8 mouse cellular contexts compared by ENCODE assay signal in the genomic region with DNA sequence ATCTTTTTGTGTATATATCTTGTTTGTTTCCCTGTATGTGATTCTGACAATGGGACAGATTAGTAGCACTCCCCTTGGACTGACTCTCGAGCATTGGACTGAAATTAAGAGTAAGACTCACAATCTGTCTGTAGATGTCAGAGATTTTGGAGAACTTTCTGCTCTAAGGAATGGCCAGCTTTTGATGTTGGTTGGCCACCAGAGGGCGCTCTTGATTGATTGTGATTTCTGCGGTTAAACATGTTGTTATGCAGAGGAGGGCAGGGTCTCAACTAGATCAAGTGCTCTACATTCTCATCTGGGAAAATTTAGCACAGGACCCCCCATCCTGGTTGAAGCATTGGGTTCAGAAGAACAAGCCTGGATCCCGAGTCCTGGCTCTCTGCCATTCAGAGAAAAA.
DNase-seq lines count a peak whose midpoint lies in the region; ATAC-seq lines count a peak whose summit lies in the region.

No protein-coding gene starts in this region.

- H3K4me3 ChIP-seq in forebrain, embryonic 14.5 days (ENCODE audit: low read depth, low read length), result no peak overlapping the region
- H3K4me3 ChIP-seq in forebrain, embryonic 16.5 days (replicated peaks; ENCODE audit: low read length), result no peak overlapping the region
- H3K4me3 ChIP-seq in neural tube, embryonic 15.5 days (replicated peaks), result no peak overlapping the region

- H3K4me2 ChIP-seq in forebrain, embryonic 14.5 days (ENCODE audit: low read length), result no peak overlapping the region
- H3K4me2 ChIP-seq in forebrain, embryonic 16.5 days (ENCODE audit: low read length), result no peak overlapping the region
- no peak overlapping the region for H3K4me2 ChIP-seq in neural tube, embryonic 15.5 days

- no peak for ATAC-seq in forebrain, embryonic 14.5 days
- no peak for ATAC-seq in forebrain, embryonic 16.5 days
- no peak for ATAC-seq in neural tube, embryonic 15.5 days (ENCODE audit: low FRiP score)

- WGBS in forebrain, embryonic 14.5 days, result 69% methylated on average over 4 of the region's 4 CpGs
- WGBS in forebrain, embryonic 16.5 days, result 85% methylated on average over 4 of the region's 4 CpGs
- 79% methylated on average over 4 of the region's 4 CpGs for WGBS in neural tube, embryonic 15.5 days

- H3K9me3 ChIP-seq in forebrain, embryonic 14.5 days (replicated peaks; ENCODE audit: control insufficient read depth, low read length), result 0 out of 2 replicates have a peak, but pooled peaks cover 2% of the 10 kb centered on the region
- H3K9me3 ChIP-seq in forebrain, embryonic 16.5 days (ENCODE audit: control insufficient read depth, low read length), result peaks cover 2% of the 10 kb centered on the region; the same call in 1 of the 2 replicates
- H3K9me3 ChIP-seq in neural tube, embryonic 15.5 days (replicated peaks), result no peaks in the 10 kb centered on the region; the same call in 1 of the 2 replicates

- H3K36me3 ChIP-seq in forebrain, embryonic 14.5 days (ENCODE audit: control insufficient read depth, insufficient read depth, low read length), result no peaks in the 10 kb centered on the region
- H3K36me3 ChIP-seq in forebrain, embryonic 16.5 days (ENCODE audit: control insufficient read depth, insufficient read depth), result no peaks in the 10 kb centered on the region
- no peaks in the 10 kb centered on the region for H3K36me3 ChIP-seq in neural tube, embryonic 15.5 days

- no peaks in the 10 kb centered on the region for H3K27me3 ChIP-seq in forebrain, embryonic 14.5 days (replicated peaks; ENCODE audit: control insufficient read depth, insufficient read depth, low read length)
- H3K27me3 ChIP-seq in forebrain, embryonic 16.5 days (replicated peaks; ENCODE audit: control insufficient read depth, insufficient read depth, low read length), result no peaks in the 10 kb centered on the region
- H3K27me3 ChIP-seq in neural tube, embryonic 15.5 days (replicated peaks), result no peaks in the 10 kb centered on the region

- no peaks in the 10 kb centered on the region for H3K4me1 ChIP-seq in forebrain, embryonic 14.5 days (ENCODE audit: control insufficient read depth, insufficient read depth, low read length)
- no peaks in the 10 kb centered on the region for H3K4me1 ChIP-seq in forebrain, embryonic 16.5 days (replicated peaks; ENCODE audit: control insufficient read depth, insufficient read depth, low read length)
- H3K4me1 ChIP-seq in neural tube, embryonic 15.5 days, result no peaks in the 10 kb centered on the region

- no peak overlapping the region for H3K9ac ChIP-seq in forebrain, embryonic 14.5 days (ENCODE audit: low read length)
- H3K9ac ChIP-seq in forebrain, embryonic 16.5 days (replicated peaks; ENCODE audit: low read depth, low read length), result no peak overlapping the region
- H3K9ac ChIP-seq in neural tube, embryonic 15.5 days (replicated peaks), result no peak overlapping the region

- peak; percentile 16 for DNase-seq in forebrain, embryonic 14.5 days (ENCODE audit: low spot score)
- peak; percentile 41 for DNase-seq in neural tube, embryonic 10.5 days (ENCODE audit: extremely low spot score, low spot score)
- DNase-seq in kidney, postnatal 10 days, result peak; percentile 51
- DNase-seq in spleen, postnatal 10 days (ENCODE audit: low spot score in 2 of 2), result peak; percentile 24 to 69
- no peak for DNase-seq in frontal cortex, postnatal 10 days (ENCODE audit: low spot score in 2 of 2)
- no peak for DNase-seq in ovary, postnatal 14 days (ENCODE audit: low spot score)

- no peak overlapping the region for H3K27ac ChIP-seq in forebrain, embryonic 14.5 days (ENCODE audit: low read depth, low read length)
- H3K27ac ChIP-seq in forebrain, embryonic 16.5 days (ENCODE audit: low read length), result no peak overlapping the region
- H3K27ac ChIP-seq in neural tube, embryonic 15.5 days (replicated peaks), result no peak overlapping the region

Comparison
In these comparisons a context has a peak if more than half of its experiments do, and no peak if none do; other contexts are left out.
1. DNase-seq: peak in forebrain, embryonic 14.5 days (single experiment), neural tube, embryonic 10.5 days (single experiment), kidney, postnatal 10 days (single experiment) and spleen, postnatal 10 days (2 of 2); none in frontal cortex, postnatal 10 days (0 of 2) and ovary, postnatal 14 days (single experiment).